In the genomic region with DNA sequence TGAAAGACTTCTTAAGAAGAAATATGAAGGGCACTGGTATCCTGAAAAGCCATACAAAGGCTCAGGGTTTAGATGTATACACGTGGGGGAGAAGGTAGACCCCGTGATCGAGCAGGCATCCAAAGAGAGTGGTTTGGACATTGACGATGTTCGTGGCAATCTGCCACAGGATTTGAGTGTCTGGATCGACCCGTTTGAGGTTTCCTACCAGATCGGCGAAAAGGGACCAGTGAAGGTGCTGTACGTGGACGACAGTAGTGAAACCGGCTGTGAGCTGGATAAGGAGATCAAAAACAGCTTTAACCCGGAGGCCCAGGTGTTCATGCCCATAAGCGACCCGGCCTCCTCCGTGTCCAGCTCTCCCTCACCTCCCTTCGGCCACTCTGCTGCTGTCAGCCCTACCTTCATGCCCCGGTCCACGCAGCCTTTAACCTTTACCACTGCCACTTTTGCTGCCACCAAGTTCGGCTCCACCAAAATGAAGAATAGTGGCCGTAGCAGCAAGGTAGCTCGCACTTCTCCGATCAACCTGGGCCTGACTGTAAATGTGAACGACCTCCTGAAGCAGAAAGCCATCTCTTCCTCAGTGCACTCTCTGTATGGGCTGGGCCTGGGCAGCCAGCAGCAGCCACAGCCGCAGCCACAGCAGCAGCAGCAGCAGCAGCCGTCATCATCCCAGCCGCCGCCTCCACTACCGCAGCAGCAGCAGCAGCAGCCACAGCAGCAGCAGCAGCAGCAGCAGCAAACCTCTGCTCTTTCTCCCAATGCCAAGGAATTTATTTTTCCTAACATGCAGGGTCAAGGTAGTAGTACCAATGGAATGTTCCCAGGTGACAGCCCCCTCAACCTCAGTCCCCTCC, we compare ENCODE assay signal across 9 mouse cellular contexts. TPM values are rescaled to one million over a fixed set of nuclear protein-coding genes. Genes with fewer than 3 reads are reported as not detected.
DNase-seq lines count a peak whose midpoint lies in the region; ATAC-seq and TF ChIP-seq lines count a peak whose summit lies in the region.
"Had no signal": no experiment of that assay in that cellular context is flagged by ENCODE, and none has a peak within 500 bp of the region (broad histone marks: within the 10 kb centered on the region; RNA-seq: fewer than 3 reads in every experiment).

No protein-coding gene starts in this region.

- H3K9ac ChIP-seq in embryonic facial prominence, embryonic 14.5 days (ENCODE audit: low read depth, low read length), result 0 out of 2 replicates have a peak overlapping the region, but pooled peaks have one; percentile 25
- peak overlapping the region; percentile 28; the same call in 1 of the 2 replicates for H3K9ac ChIP-seq in kidney, embryonic 14.5 days (ENCODE audit: low read depth, low read length)
- peak overlapping the region; percentile 46 for H3K9ac ChIP-seq in stomach, embryonic 16.5 days (ENCODE audit: low read length)

- H3K27me3 ChIP-seq in G1E (ENCODE audit: insufficient read depth, low read length), result 0 out of 2 replicates have a peak, but pooled peaks cover under 1% of the 10 kb centered on the region
- no peaks in the 10 kb centered on the region for H3K27me3 ChIP-seq in embryonic facial prominence, embryonic 14.5 days (replicated peaks; ENCODE audit: control insufficient read depth, insufficient read depth, low read length)
- H3K27me3 ChIP-seq in kidney, embryonic 14.5 days (ENCODE audit: control insufficient read depth, insufficient read depth, low read length), result no peaks in the 10 kb centered on the region
- no peaks in the 10 kb centered on the region for H3K27me3 ChIP-seq in stomach, embryonic 16.5 days (ENCODE audit: control insufficient read depth, insufficient read depth, low read length)

- WGBS in embryonic facial prominence, embryonic 14.5 days, result 86% methylated on average over 29 of the region's 29 CpGs
- 74% methylated on average over 29 of the region's 29 CpGs for WGBS in kidney, embryonic 14.5 days
- WGBS in stomach, embryonic 16.5 days, result 90% methylated on average over 29 of the region's 29 CpGs

- ATAC-seq in G1E (ENCODE audit: extremely low read depth, insufficient number of reproducible peaks, low FRiP score, poor library complexity, severe bottlenecking), result no peak
- ATAC-seq in embryonic facial prominence, embryonic 14.5 days (ENCODE audit: low read depth), result no peak
- ATAC-seq in kidney, embryonic 14.5 days (ENCODE audit: low FRiP score, low TSS enrichment), result no peak
- ATAC-seq in stomach, embryonic 16.5 days (ENCODE audit: insufficient read depth, low FRiP score), result no peak

- DNase-seq in heart, adult 11 months, result peak; percentile 90
- no peak for DNase-seq in heart, adult 8-10 months (ENCODE audit: low spot score)
- DNase-seq in G1E (ENCODE audit: low spot score), result no peak
- no peak for DNase-seq in embryonic facial prominence, embryonic 14.5 days (ENCODE audit: low spot score)
- no peak for DNase-seq in gastrocnemius, adult 8-10 months (ENCODE audit: low spot score in 2 of 2)
- DNase-seq in left cerebral cortex, adult 9 months (ENCODE audit: low spot score in 2 of 2), result no peak

- peaks cover 15% of the 10 kb centered on the region for H3K36me3 ChIP-seq in G1E (replicated peaks)
- peaks cover 17% of the 10 kb centered on the region for H3K36me3 ChIP-seq in embryonic facial prominence, embryonic 14.5 days (ENCODE audit: control insufficient read depth, insufficient read depth, low read length)
- peaks cover 13% of the 10 kb centered on the region for H3K36me3 ChIP-seq in kidney, embryonic 14.5 days (ENCODE audit: control insufficient read depth, insufficient read depth, low read length)
- peaks cover 10% of the 10 kb centered on the region for H3K36me3 ChIP-seq in stomach, embryonic 16.5 days (ENCODE audit: control insufficient read depth, insufficient read depth, low read length)

- no peak overlapping the region for H3K27ac ChIP-seq in embryonic facial prominence, embryonic 14.5 days (replicated peaks; ENCODE audit: low read depth, low read length)
- H3K27ac ChIP-seq in kidney, embryonic 14.5 days (ENCODE audit: low read depth, low read length), result 0 out of 2 replicates have a peak overlapping the region, but pooled peaks have one; percentile 24
- H3K27ac ChIP-seq in stomach, embryonic 16.5 days (ENCODE audit: low read length), result no peak overlapping the region

- H3K9me3 ChIP-seq in G1E (replicated peaks), result no peaks in the 10 kb centered on the region
- H3K9me3 ChIP-seq in embryonic facial prominence, embryonic 14.5 days (ENCODE audit: control insufficient read depth, low read length), result no peaks in the 10 kb centered on the region
- no peaks in the 10 kb centered on the region for H3K9me3 ChIP-seq in kidney, embryonic 14.5 days (ENCODE audit: control insufficient read depth, low read length)
- H3K9me3 ChIP-seq in stomach, embryonic 16.5 days (replicated peaks; ENCODE audit: control insufficient read depth, low read length), result no peaks in the 10 kb centered on the region

- peak overlapping the region; percentile 78; the same call in 1 of the 2 replicates for H3K4me2 ChIP-seq in embryonic facial prominence, embryonic 14.5 days (ENCODE audit: low read depth, low read length)
- H3K4me2 ChIP-seq in kidney, embryonic 14.5 days (replicated peaks; ENCODE audit: low read depth, low read length), result peak overlapping the region; percentile 45; the same call in 1 of the 2 replicates
- H3K4me2 ChIP-seq in stomach, embryonic 16.5 days (ENCODE audit: low read depth, low read length), result peak overlapping the region; percentile 79

- TF ChIP-seq CTCF in G1E (IDR thresholded peaks at IDR 0.05; ENCODE audit: low read depth, low read length), result no peak

- H3K4me1 ChIP-seq in G1E (ENCODE audit: insufficient read depth, low read depth, low read length), result peaks cover 27% of the 10 kb centered on the region
- peaks cover 16% of the 10 kb centered on the region; the same call in 1 of the 2 replicates for H3K4me1 ChIP-seq in embryonic facial prominence, embryonic 14.5 days (ENCODE audit: control insufficient read depth, insufficient read depth, low read length)
- H3K4me1 ChIP-seq in kidney, embryonic 14.5 days (ENCODE audit: control insufficient read depth, insufficient read depth, low read length), result peaks cover 5% of the 10 kb centered on the region; the same call in 1 of the 2 replicates
- peaks cover 7% of the 10 kb centered on the region; the same call in 1 of the 2 replicates for H3K4me1 ChIP-seq in stomach, embryonic 16.5 days (ENCODE audit: control insufficient read depth, insufficient read depth, low read length)

- peak overlapping the region; percentile 46; the same call in 1 of the 2 replicates for H3K4me3 ChIP-seq in G1E (ENCODE audit: low read depth, low read length)
- peak overlapping the region; percentile 3; the same call in 1 of the 2 replicates for H3K4me3 ChIP-seq in embryonic facial prominence, embryonic 14.5 days (ENCODE audit: low read depth, low read length)
- H3K4me3 ChIP-seq in kidney, embryonic 14.5 days (ENCODE audit: low read length), result peak overlapping the region; percentile 94; the same call in 1 of the 2 replicates
- peak overlapping the region; percentile 91 for H3K4me3 ChIP-seq in stomach, embryonic 16.5 days (replicated peaks; ENCODE audit: low read length)

RNA-seq across cellular contexts. Expression of gene Tob1, which starts 2.7 kb away (rescaled TPM):
- total RNA-seq in heart, adult 8-10 months (2022), result 10 to 100 TPM; 51.3 to 58.4 (median 53.2) TPM
- total RNA-seq in G1E (2014; fragmentation: Nextera tagmentation) (28.6 and 35.0 TPM in 2 replicates), G1E (2017) (9.9 and 11.6 TPM in 2 replicates)
- polyA plus RNA-seq in G1E (2012), result 10.5 and 11.1 TPM in 2 replicates
- 33.8 and 40.3 TPM in 2 replicates for polyA plus RNA-seq in embryonic facial prominence, embryonic 14.5 days (2014; fragmentation: Nextera tagmentation; extraction: Ambion mirVana)
- polyA plus RNA-seq in kidney, embryonic 14.5 days (2014; fragmentation: Nextera tagmentation; extraction: Ambion mirVana), result 27.2 and 36.6 TPM in 2 replicates
- 35.9 and 42.3 TPM in 2 replicates for polyA plus RNA-seq in stomach, embryonic 16.5 days (2015; fragmentation: Nextera tagmentation; extraction: Ambion mirVana)
- total RNA-seq in gastrocnemius, adult 8-10 months (2022), result 100 to 1,000 TPM; 196 to 240 (median 221) TPM

RNA-seq across cellular contexts. Expression of gene Wfikkn2, which starts 31.8 kb away (rescaled TPM):
- total RNA-seq in heart, adult 8-10 months (2022), result 1 to 10 TPM; 6.8 to 8.1 (median 7.5) TPM
- total RNA-seq in G1E (2014; fragmentation: Nextera tagmentation), result not detected in 2 replicates
- 0.05 TPM in 1 of 2 replicates, not detected in the other for total RNA-seq in G1E (2017)
- 0.03 TPM in 1 of 2 replicates, not detected in the other for polyA plus RNA-seq in G1E (2012)
- polyA plus RNA-seq in embryonic facial prominence, embryonic 14.5 days (2014; fragmentation: Nextera tagmentation; extraction: Ambion mirVana), result 5.9 and 7.8 TPM in 2 replicates
- polyA plus RNA-seq in kidney, embryonic 14.5 days (2014; fragmentation: Nextera tagmentation; extraction: Ambion mirVana), result 0.79 and 1.2 TPM in 2 replicates
- 3.1 and 3.4 TPM in 2 replicates for polyA plus RNA-seq in stomach, embryonic 16.5 days (2015; fragmentation: Nextera tagmentation; extraction: Ambion mirVana)
- 10 to 100 TPM; 12.1 to 16.7 (median 13.5) TPM for total RNA-seq in gastrocnemius, adult 8-10 months (2022)
- polyA plus RNA-seq: erythroblast, embryonic 14.5 days had no signal

Comparison
In these comparisons a context has a peak if more than half of its experiments do, and no peak if none do; other contexts are left out.
1. H3K4me3 ChIP-seq: peak in every context shown above with its lines; median percentile 94 in kidney, embryonic 14.5 days; 91 in stomach, embryonic 16.5 days; 46 in G1E; 3 in embryonic facial prominence, embryonic 14.5 days.